Mouse (Mus musculus) hindbrain, embryonic 13.5 days (tissue): Measurements from ENCODE around the gene 5730522E02Rik. TPM values are rescaled to one million over a fixed set of nuclear protein-coding genes. Genes with fewer than 3 reads are reported as not detected.

Experiments
- ATAC-seq: fragments of 200-750 bp; cut with Nextera tagmentation; 2 replicates; pipeline ENCODE4 v1.8.0; 2017; ENCODE audit warnings: moderate TSS enrichment; ENCODE audit not compliant: low FRiP score
- H3K27ac ChIP-seq: fragments of 300-500 bp; sonication (generic); 2 replicates; pipeline ENCODE4 v1.5.1; 2015; ENCODE audit warnings: inconsistent platforms, mild to moderate bottlenecking, moderate library complexity
- H3K27me3 ChIP-seq: fragments of 300-500 bp; sonication (generic); 2 replicates; pipeline ENCODE4 v1.6.1; 2015; ENCODE audit warnings: mild to moderate bottlenecking, inconsistent platforms
- H3K36me3 ChIP-seq: fragments of 300-500 bp; sonication (generic); 2 replicates; pipeline ENCODE4 v1.6.1; 2015; ENCODE audit warnings: mild to moderate bottlenecking, inconsistent platforms
- H3K4me1 ChIP-seq: fragments of 300-500 bp; sonication (generic); replicated peaks from 2 replicates; pipeline ENCODE4 v1.6.1; 2015; ENCODE audit warnings: inconsistent platforms
- H3K4me2 ChIP-seq: fragments of 300-500 bp; sonication (generic); 2 replicates; pipeline ENCODE4 v1.6.1; 2015; ENCODE audit warnings: inconsistent platforms, mild to moderate bottlenecking, moderate library complexity
- H3K4me3 ChIP-seq: fragments of 300-500 bp; sonication (generic); 2 replicates; pipeline ENCODE4 v1.5.1; 2015; ENCODE audit warnings: mild to moderate bottlenecking, inconsistent platforms
- H3K9ac ChIP-seq: fragments of 300-500 bp; sonication (generic); 2 replicates; pipeline ENCODE4 v1.6.1; 2015; ENCODE audit warnings: mild to moderate bottlenecking, inconsistent platforms
- H3K9me3 ChIP-seq: fragments of 300-500 bp; sonication (generic); 2 replicates; pipeline ENCODE4 v1.6.1; 2016; ENCODE audit warnings: inconsistent platforms
- WGBS: fragments of 180-500 bp; shearing (Covaris S2); methylation state at CpG from one replicate; pipeline ENCODE4 v1.1.7; 2015; 5-methylcytosine and 5-hydroxymethylcytosine counted together
- polyA plus RNA-seq: library from polyadenylated mRNA; unstranded; fragments of >200 nt; fragmentation: Nextera tagmentation; extraction: Ambion mirVana; gene quantifications from 2 replicates; pipeline ENCODE4 v1.2.1, GENCODE M21; 2015

5730522E02Rik gene
- polyA plus RNA-seq, 1 experiment from 2014 or later, result 15.7 TPM

- Histone ChIP-seq H3K27me3 (no peaks in the 10 kb centered on the region), H3K9me3 (no peaks in the 10 kb centered on the region), H3K9ac (no peak overlapping the region), H3K4me3 (no peak overlapping the region), H3K27ac (no peak overlapping the region), H3K36me3 (no peaks in the 10 kb centered on the region), H3K4me2 (no peak overlapping the region), H3K4me1 (0 out of 2 replicates have a peak, but pooled peaks cover 3% of the 10 kb centered on the region)
- ATAC-seq, result no peak
- WGBS, result 58% methylated on average over 6 of the region's 6 CpGs
These were observed 463.3 kb downstream of the 5730522E02Rik start for GRCm38 (mm10) chr11:25747098-25747862.

- H3K27ac ChIP-seq, result no peak overlapping the region
- no peaks in the 10 kb centered on the region for H3K9me3 ChIP-seq
- H3K36me3 ChIP-seq, result no peaks in the 10 kb centered on the region
- no peak overlapping the region for H3K4me3 ChIP-seq
- no peak for ATAC-seq
- H3K4me2 ChIP-seq, result no peak overlapping the region
- H3K4me1 ChIP-seq, result no peaks in the 10 kb centered on the region
- no peak overlapping the region for H3K9ac ChIP-seq
- WGBS, result 97% methylated on average over 3 of the region's 3 CpGs
- H3K27me3 ChIP-seq, result no peaks in the 10 kb centered on the region
These were observed 466.9 kb downstream of the 5730522E02Rik start for GRCm38 (mm10) chr11:25743664-25744063.

- 85% methylated on average over 5 of the region's 5 CpGs for WGBS
- H3K9ac ChIP-seq, result no peak overlapping the region
- H3K27ac ChIP-seq, result no peak overlapping the region
- no peak overlapping the region for H3K4me3 ChIP-seq
- H3K36me3 ChIP-seq, result no peaks in the 10 kb centered on the region
- H3K9me3 ChIP-seq, result no peaks in the 10 kb centered on the region
- no peaks in the 10 kb centered on the region; the same call in 1 of the 2 replicates for H3K4me1 ChIP-seq
- no peak overlapping the region for H3K4me2 ChIP-seq
- no peak for ATAC-seq
- no peaks in the 10 kb centered on the region for H3K27me3 ChIP-seq
These were observed 473.3 kb downstream of the 5730522E02Rik start for GRCm38 (mm10) chr11:25737255-25737654.

DNA sequence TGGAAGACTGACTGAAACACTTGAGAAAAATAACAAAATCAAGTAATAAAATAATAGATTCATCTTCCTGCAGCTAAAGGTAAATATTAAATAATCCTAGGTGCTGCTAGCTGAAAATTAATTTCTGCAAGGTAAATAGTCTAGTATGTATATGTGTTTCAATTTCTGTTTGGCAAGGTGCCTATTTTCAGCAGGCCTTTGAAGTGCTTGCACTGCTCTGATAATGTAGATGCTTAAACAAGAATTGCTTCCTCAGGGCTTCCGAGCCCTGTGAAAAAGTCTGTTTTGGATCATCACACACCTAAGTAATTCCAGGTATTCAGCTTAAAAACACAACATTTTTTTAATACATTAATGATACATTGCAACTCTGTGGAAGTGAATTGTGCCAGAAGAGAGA, 481.1 kb downstream of the 5730522E02Rik start:
- Histone ChIP-seq H3K27ac (no peak overlapping the region), H3K4me1 (0 out of 2 replicates have a peak, but pooled peaks cover 4% of the 10 kb centered on the region), H3K27me3 (no peaks in the 10 kb centered on the region), H3K36me3 (no peaks in the 10 kb centered on the region), H3K9me3 (no peaks in the 10 kb centered on the region), H3K4me3 (no peak overlapping the region), H3K9ac (no peak overlapping the region), H3K4me2 (no peak overlapping the region)
- WGBS, result 57% methylated on average over 1 of the region's 1 CpGs
- no peak for ATAC-seq

- Histone ChIP-seq H3K36me3 (no peaks in the 10 kb centered on the region), H3K4me3 (no peak overlapping the region), H3K27ac (no peak overlapping the region), H3K9ac (no peak overlapping the region), H3K9me3 (no peaks in the 10 kb centered on the region), H3K27me3 (no peaks in the 10 kb centered on the region), H3K4me2 (no peak overlapping the region), H3K4me1 (no peaks in the 10 kb centered on the region)
- ATAC-seq, result no peak
- 87% methylated on average over 7 of the region's 7 CpGs for whole genome bisulfite sequencing
These were observed 494.9 kb downstream of the 5730522E02Rik start for GRCm38 (mm10) chr11:25715447-25716321.

GRCm38 (mm10) chr11:25710559-25710958, 500.0 kb downstream of the 5730522E02Rik start:
- Histone ChIP-seq H3K4me2 (no peak overlapping the region), H3K9ac (no peak overlapping the region), H3K4me1 (no peaks in the 10 kb centered on the region), H3K9me3 (no peaks in the 10 kb centered on the region), H3K27me3 (no peaks in the 10 kb centered on the region), H3K27ac (no peak overlapping the region), H3K4me3 (no peak overlapping the region), H3K36me3 (no peaks in the 10 kb centered on the region)
- WGBS, result 78% methylated on average over 2 of the region's 2 CpGs
- ATAC-seq, result no peak

DNA sequence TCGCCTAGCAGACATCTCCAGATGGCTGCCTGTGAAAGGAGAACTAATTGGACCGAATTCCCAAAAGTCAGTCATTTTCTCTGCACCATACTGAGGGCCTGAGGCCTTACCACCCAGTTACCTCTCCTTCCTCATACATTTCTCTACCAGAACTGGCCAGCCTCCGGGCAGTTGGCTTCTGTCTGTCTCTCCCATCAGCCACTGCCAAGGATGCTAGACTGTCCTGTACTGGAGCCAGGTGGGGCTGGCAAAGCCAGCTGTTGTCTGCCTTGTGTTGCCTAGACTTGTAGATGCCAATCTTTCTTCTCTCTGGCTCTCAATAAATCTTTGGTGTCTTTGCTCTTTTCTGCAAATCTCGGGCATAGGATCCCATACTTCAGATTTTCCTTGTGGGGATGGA, 500.7 kb downstream of the 5730522E02Rik start:
- H3K9me3 ChIP-seq, result no peaks in the 10 kb centered on the region
- WGBS, result 79% methylated on average over 4 of the region's 4 CpGs
- no peak overlapping the region for H3K4me3 ChIP-seq
- no peaks in the 10 kb centered on the region for H3K27me3 ChIP-seq
- peaks cover 3% of the 10 kb centered on the region; the same call in 1 of the 2 replicates for H3K4me1 ChIP-seq
- H3K4me2 ChIP-seq, result no peak overlapping the region
- H3K27ac ChIP-seq, result no peak overlapping the region
- ATAC-seq, result no peak
- no peak overlapping the region for H3K9ac ChIP-seq
- no peaks in the 10 kb centered on the region for H3K36me3 ChIP-seq

GRCm38 (mm10) chr11:25704332-25705168, 506.0 kb downstream of the 5730522E02Rik start:
- Histone ChIP-seq H3K4me3 (no peak overlapping the region), H3K27me3 (no peaks in the 10 kb centered on the region), H3K4me1 (peaks cover 10% of the 10 kb centered on the region; the same call in 1 of the 2 replicates), H3K9ac (no peak overlapping the region), H3K27ac (peak overlapping the region; percentile 64), H3K9me3 (no peaks in the 10 kb centered on the region), H3K4me2 (no peak overlapping the region), H3K36me3 (no peaks in the 10 kb centered on the region)
- WGBS, result 47% methylated on average over 11 of the region's 11 CpGs
- peak; percentile 47; the same call in 1 of the 2 replicates for ATAC-seq

DNA sequence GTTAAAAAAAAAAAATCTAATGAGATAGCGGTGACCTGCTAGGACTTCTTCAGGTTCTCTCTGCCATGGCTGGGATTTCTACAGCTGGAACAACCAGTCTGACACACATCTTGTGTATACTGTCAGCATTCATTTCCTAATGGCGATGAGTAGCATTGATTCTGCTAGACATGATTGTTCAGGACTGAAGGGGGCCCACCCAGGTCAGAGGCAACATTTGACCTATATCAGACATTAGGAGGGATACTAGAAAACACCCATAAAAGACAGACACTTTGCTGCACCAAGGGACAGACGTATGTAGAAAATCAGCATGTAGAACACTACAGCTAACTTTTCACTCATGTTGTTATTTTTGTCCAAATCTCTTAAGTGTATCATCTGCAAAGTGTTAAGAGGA, 507.8 kb downstream of the 5730522E02Rik start:
- H3K36me3 ChIP-seq, result no peaks in the 10 kb centered on the region
- no peak overlapping the region for H3K4me2 ChIP-seq
- no peak for ATAC-seq
- peaks cover 18% of the 10 kb centered on the region for H3K4me1 ChIP-seq
- 73% methylated on average over 3 of the region's 3 CpGs for WGBS
- no peak overlapping the region for H3K9ac ChIP-seq
- no peaks in the 10 kb centered on the region for H3K27me3 ChIP-seq
- no peak overlapping the region for H3K4me3 ChIP-seq
- H3K9me3 ChIP-seq, result no peaks in the 10 kb centered on the region
- no peak overlapping the region for H3K27ac ChIP-seq

GRCm38 (mm10) chr11:25697508-25698193, 512.9 kb downstream of the 5730522E02Rik start:
- no peak overlapping the region for H3K4me3 ChIP-seq
- H3K4me2 ChIP-seq, result peak overlapping the region; percentile 40
- no peaks in the 10 kb centered on the region for H3K9me3 ChIP-seq
- H3K36me3 ChIP-seq, result no peaks in the 10 kb centered on the region
- ATAC-seq, result peak; percentile 81
- WGBS, result 15% methylated on average over 6 of the region's 6 CpGs
- H3K27ac ChIP-seq, result peak overlapping the region; percentile 89
- H3K4me1 ChIP-seq, result peaks cover 31% of the 10 kb centered on the region
- peak overlapping the region; percentile 56; the same call in 1 of the 2 replicates for H3K9ac ChIP-seq
- H3K27me3 ChIP-seq, result no peaks in the 10 kb centered on the region

GRCm38 (mm10) chr11:25696168-25696567, 514.4 kb downstream of the 5730522E02Rik start:
- 7% methylated on average over 5 of the region's 5 CpGs for WGBS
- H3K4me2 ChIP-seq, result no peak overlapping the region

More at GRCm38 (mm10) chr11:25696168-25696567, 514.4 kb downstream of the 5730522E02Rik start:
- Histone ChIP-seq H3K4me1 (peaks cover 31% of the 10 kb centered on the region), H3K9ac (no peak overlapping the region), H3K27me3 (no peaks in the 10 kb centered on the region), H3K4me3 (no peak overlapping the region), H3K9me3 (no peaks in the 10 kb centered on the region), H3K36me3 (no peaks in the 10 kb centered on the region), H3K27ac (peak overlapping the region; percentile 66)
- peak; percentile 29; the same call in 1 of the 2 replicates for ATAC-seq
